Mouse (Mus musculus): ENCODE measurements around the gene Nptn. TPM values are rescaled to one million over a fixed set of nuclear protein-coding genes. Genes with fewer than 3 reads are reported as not detected.

The Nptn gene
- total RNA-seq, 1 experiment, result 131 TPM

GRCm38 (mm10) chr9:58672474-58672873 is 90.4 kb downstream of the Nptn start:
- Histone ChIP-seq H3K9me3 (ENCODE audit: control insufficient read depth, insufficient read depth, low read depth, low read length) (no peaks in the 10 kb centered on the region), H3K36me3 (ENCODE audit: control insufficient read depth, insufficient read depth, low read length, poor library complexity, severe bottlenecking) (no peaks in the 10 kb centered on the region), H3K27ac (ENCODE audit: insufficient read depth, low read depth, low read length, poor library complexity, severe bottlenecking) (peak overlapping the region; percentile 60), H3K4me3 (ENCODE audit: insufficient read depth in 1 of 2, low read depth in 1 of 2, low read length in 2 of 2, poor library complexity in 1 of 2, severe bottlenecking in 1 of 2) (no peak overlapping the region; a peak in 1 of 4 replicates), H3K9ac (ENCODE audit: insufficient read depth, low read depth, low read length, poor library complexity, severe bottlenecking) (peak overlapping the region; percentile 28; the same call in 1 of the 2 replicates), H3K4me1 (ENCODE audit: control insufficient read depth in 2 of 2, insufficient read depth in 2 of 2, low read length in 2 of 2, poor library complexity in 1 of 2) (peaks cover 2 to 17% of the 10 kb centered on the region in 2 experiments; a peak in 3 of 4 replicates)
- in situ Hi-C loops (cut with MboI; ENCODE audit: low sequenced_read_pairs in 2 of 2, unreplicated experiment in 2 of 2), result no loop called here
- TF ChIP-seq CHD2 (IDR thresholded peaks at IDR 0.05; ENCODE audit: low read depth, low read length), result no peak
- TF ChIP-seq ZNF384 (IDR thresholded peaks at IDR 0.05; ENCODE audit: low read depth, low read length), result no peak
- TF ChIP-seq HCFC1 (IDR thresholded peaks at IDR 0.05; ENCODE audit: borderline replicate concordance, insufficient read depth, low read length), result no peak
- TF ChIP-seq ZC3H11A (IDR thresholded peaks at IDR 0.05; ENCODE audit: borderline replicate concordance, low read depth, low read length), result no peak
- peak; percentile 68 for TF ChIP-seq MAFK (IDR thresholded peaks at IDR 0.05; ENCODE audit: insufficient read depth, low read depth, low read length)
- no peak for DNase-seq (ENCODE audit: low read depth, low spot score)

- no peaks in the 10 kb centered on the region for H3K9me3 ChIP-seq (ENCODE audit: control insufficient read depth, insufficient read depth, low read depth, low read length)
- no peak overlapping the region for H3K27ac ChIP-seq (ENCODE audit: insufficient read depth, low read depth, low read length, poor library complexity, severe bottlenecking)
- no peaks in the 10 kb centered on the region for H3K36me3 ChIP-seq (ENCODE audit: control insufficient read depth, insufficient read depth, low read length, poor library complexity, severe bottlenecking)
- no peak overlapping the region for H3K9ac ChIP-seq (ENCODE audit: insufficient read depth, low read depth, low read length, poor library complexity, severe bottlenecking)
- in situ Hi-C loops (cut with MboI; ENCODE audit: low sequenced_read_pairs in 2 of 2, unreplicated experiment in 2 of 2), result no loop called here
- DNase-seq (ENCODE audit: low read depth, low spot score), result no peak
- H3K4me1 ChIP-seq (ENCODE audit: control insufficient read depth in 2 of 2, insufficient read depth in 2 of 2, low read length in 2 of 2, poor library complexity in 1 of 2), result peaks cover 2 to 15% of the 10 kb centered on the region in 2 experiments; a peak in 3 of 4 replicates
- no peak overlapping the region for H3K4me3 ChIP-seq (ENCODE audit: insufficient read depth in 1 of 2, low read depth in 1 of 2, low read length in 2 of 2, poor library complexity in 1 of 2, severe bottlenecking in 1 of 2)
- TF ChIP-seq MAFK (IDR thresholded peaks at IDR 0.05; ENCODE audit: insufficient read depth, low read depth, low read length) (no peak), ZC3H11A (IDR thresholded peaks at IDR 0.05; ENCODE audit: borderline replicate concordance, low read depth, low read length) (no peak), ZNF384 (IDR thresholded peaks at IDR 0.05; ENCODE audit: low read depth, low read length) (no peak), CHD2 (IDR thresholded peaks at IDR 0.05; ENCODE audit: low read depth, low read length) (no peak), HCFC1 (IDR thresholded peaks at IDR 0.05; ENCODE audit: borderline replicate concordance, insufficient read depth, low read length) (no peak)
These were observed 92.7 kb downstream of the Nptn start for GRCm38 (mm10) chr9:58674736-58675135.

- in situ Hi-C loops (cut with MboI; ENCODE audit: low sequenced_read_pairs in 2 of 2, unreplicated experiment in 2 of 2), result no loop called here
- DNase-seq (ENCODE audit: low read depth, low spot score), result no peak
- peaks cover 2 to 15% of the 10 kb centered on the region in 2 experiments; a peak in 3 of 4 replicates for H3K4me1 ChIP-seq (ENCODE audit: control insufficient read depth in 2 of 2, insufficient read depth in 2 of 2, low read length in 2 of 2, poor library complexity in 1 of 2)
These were observed 93.3 kb downstream of the Nptn start for GRCm38 (mm10) chr9:58675371-58675770.

GRCm38 (mm10) chr9:58681411-58681810 is 99.4 kb downstream of the Nptn start:
- H3K27ac ChIP-seq (ENCODE audit: insufficient read depth, low read depth, low read length, poor library complexity, severe bottlenecking), result no peak overlapping the region
- DNase-seq (ENCODE audit: low read depth, low spot score), result no peak
- H3K9ac ChIP-seq (ENCODE audit: insufficient read depth, low read depth, low read length, poor library complexity, severe bottlenecking), result no peak overlapping the region
- H3K9me3 ChIP-seq (ENCODE audit: control insufficient read depth, insufficient read depth, low read depth, low read length), result no peaks in the 10 kb centered on the region
- in situ Hi-C loops (cut with MboI; ENCODE audit: low sequenced_read_pairs in 2 of 2, unreplicated experiment in 2 of 2), result no loop called here
- no peak for TF ChIP-seq HCFC1 (IDR thresholded peaks at IDR 0.05; ENCODE audit: borderline replicate concordance, insufficient read depth, low read length)
- no peak for TF ChIP-seq MAFK (IDR thresholded peaks at IDR 0.05; ENCODE audit: insufficient read depth, low read depth, low read length)
- TF ChIP-seq ZC3H11A (IDR thresholded peaks at IDR 0.05; ENCODE audit: borderline replicate concordance, low read depth, low read length), result no peak
- no peak for TF ChIP-seq ZNF384 (IDR thresholded peaks at IDR 0.05; ENCODE audit: low read depth, low read length)
- TF ChIP-seq CHD2 (IDR thresholded peaks at IDR 0.05; ENCODE audit: low read depth, low read length), result no peak
- no peaks in the 10 kb centered on the region for H3K4me1 ChIP-seq (ENCODE audit: control insufficient read depth in 2 of 2, insufficient read depth in 2 of 2, low read length in 2 of 2, poor library complexity in 1 of 2)
- H3K4me3 ChIP-seq (ENCODE audit: insufficient read depth in 1 of 2, low read depth in 1 of 2, low read length in 2 of 2, poor library complexity in 1 of 2, severe bottlenecking in 1 of 2), result no peak overlapping the region
- no peaks in the 10 kb centered on the region for H3K36me3 ChIP-seq (ENCODE audit: control insufficient read depth, insufficient read depth, low read length, poor library complexity, severe bottlenecking)

More at GRCm38 (mm10) chr9:58675371-58675770, 93.3 kb downstream of the Nptn start:
- TF ChIP-seq ZNF384 (IDR thresholded peaks at IDR 0.05; ENCODE audit: low read depth, low read length), result no peak
- no peak for TF ChIP-seq MAFK (IDR thresholded peaks at IDR 0.05; ENCODE audit: insufficient read depth, low read depth, low read length)
- H3K27ac ChIP-seq (ENCODE audit: insufficient read depth, low read depth, low read length, poor library complexity, severe bottlenecking), result no peak overlapping the region
- H3K9me3 ChIP-seq (ENCODE audit: control insufficient read depth, insufficient read depth, low read depth, low read length), result no peaks in the 10 kb centered on the region
- H3K9ac ChIP-seq (ENCODE audit: insufficient read depth, low read depth, low read length, poor library complexity, severe bottlenecking), result no peak overlapping the region
- H3K4me3 ChIP-seq (ENCODE audit: insufficient read depth in 1 of 2, low read depth in 1 of 2, low read length in 2 of 2, poor library complexity in 1 of 2, severe bottlenecking in 1 of 2), result no peak overlapping the region
- no peaks in the 10 kb centered on the region for H3K36me3 ChIP-seq (ENCODE audit: control insufficient read depth, insufficient read depth, low read length, poor library complexity, severe bottlenecking)

- Histone ChIP-seq H3K4me1 (ENCODE audit: control insufficient read depth in 2 of 2, insufficient read depth in 2 of 2, low read length in 2 of 2, poor library complexity in 1 of 2) (peaks cover 0 to 2% of the 10 kb centered on the region in 2 experiments; a peak in 1 of 4 replicates), H3K4me3 (ENCODE audit: insufficient read depth in 1 of 2, low read depth in 1 of 2, low read length in 2 of 2, poor library complexity in 1 of 2, severe bottlenecking in 1 of 2) (no peak overlapping the region), H3K9ac (ENCODE audit: insufficient read depth, low read depth, low read length, poor library complexity, severe bottlenecking) (no peak overlapping the region), H3K36me3 (ENCODE audit: control insufficient read depth, insufficient read depth, low read length, poor library complexity, severe bottlenecking) (no peaks in the 10 kb centered on the region), H3K9me3 (ENCODE audit: control insufficient read depth, insufficient read depth, low read depth, low read length) (no peaks in the 10 kb centered on the region), H3K27ac (ENCODE audit: insufficient read depth, low read depth, low read length, poor library complexity, severe bottlenecking) (no peak overlapping the region)
- in situ Hi-C loops (cut with MboI; ENCODE audit: low sequenced_read_pairs in 2 of 2, unreplicated experiment in 2 of 2), result no loop called here
- no peak for TF ChIP-seq ZNF384 (IDR thresholded peaks at IDR 0.05; ENCODE audit: low read depth, low read length)
- no peak for TF ChIP-seq ZC3H11A (IDR thresholded peaks at IDR 0.05; ENCODE audit: borderline replicate concordance, low read depth, low read length)
- no peak for TF ChIP-seq CHD2 (IDR thresholded peaks at IDR 0.05; ENCODE audit: low read depth, low read length)
- no peak for TF ChIP-seq MAFK (IDR thresholded peaks at IDR 0.05; ENCODE audit: insufficient read depth, low read depth, low read length)
- no peak for TF ChIP-seq HCFC1 (IDR thresholded peaks at IDR 0.05; ENCODE audit: borderline replicate concordance, insufficient read depth, low read length)
- DNase-seq (ENCODE audit: low read depth, low spot score), result no peak
These were observed 100.1 kb downstream of the Nptn start for GRCm38 (mm10) chr9:58682106-58682505.
